Comparison of ENCODE assay signal across 8 mouse cellular contexts in genomic region chr9:62366478-62367458, GRCm38 (mm10). TPM values are rescaled to one million over a fixed set of nuclear protein-coding genes. Genes with fewer than 3 reads are reported as not detected.
DNase-seq lines count a peak whose midpoint lies in the region; ATAC-seq and TF ChIP-seq lines count a peak whose summit lies in the region.

No protein-coding gene starts in this region.

- TF ChIP-seq CTCF in layer of hippocampus, adult 2 months (conservative IDR thresholded peaks at IDR 0.05): no peak
- no peak for TF ChIP-seq CTCF in heart, postnatal 0 days (IDR thresholded peaks at IDR 0.05; ENCODE audit: low read depth)

- intact Hi-C loops in left cerebral cortex, postnatal 4 days (cut with DNase I): no loop called here

- H3K27me3 ChIP-seq in heart, postnatal 0 days (ENCODE audit: control insufficient read depth, insufficient read depth, low read length): no peaks in the 10 kb centered on the region
- no peaks in the 10 kb centered on the region for H3K27me3 ChIP-seq in midbrain, embryonic 16.5 days (ENCODE audit: control insufficient read depth, insufficient read depth, low read depth, low read length)

- H3K4me1 ChIP-seq in heart, postnatal 0 days (ENCODE audit: control insufficient read depth, insufficient read depth): peaks cover 79% of the 10 kb centered on the region
- H3K4me1 ChIP-seq in midbrain, embryonic 16.5 days (ENCODE audit: control insufficient read depth, insufficient read depth, low read length): peaks cover 60% of the 10 kb centered on the region

- peak overlapping the region; percentile 94 for H3K27ac ChIP-seq in layer of hippocampus, adult 2 months
- peak overlapping the region; percentile 83 for H3K27ac ChIP-seq in heart, postnatal 0 days (ENCODE audit: low read depth)
- peak overlapping the region; percentile 40 for H3K27ac ChIP-seq in midbrain, embryonic 16.5 days (ENCODE audit: low read length)

- WGBS in heart, postnatal 0 days: 42% methylated on average over 23 of the region's 23 CpGs
- WGBS in midbrain, embryonic 16.5 days: 48% methylated on average over 23 of the region's 23 CpGs

- peak overlapping the region; percentile 17 for H3K4me2 ChIP-seq in heart, postnatal 0 days (ENCODE audit: low read depth, low read length)
- no peak overlapping the region for H3K4me2 ChIP-seq in midbrain, embryonic 16.5 days (ENCODE audit: low read length)

- H3K36me3 ChIP-seq in heart, postnatal 0 days (replicated peaks; ENCODE audit: control insufficient read depth, insufficient read depth, low read length): no peaks in the 10 kb centered on the region
- H3K36me3 ChIP-seq in midbrain, embryonic 16.5 days (ENCODE audit: control insufficient read depth, insufficient read depth, low read length): no peaks in the 10 kb centered on the region

- no peak for DNase-seq in layer of hippocampus, adult 2 months (ENCODE audit: low spot score in 2 of 2)
- no peak for DNase-seq in layer of hippocampus, adult 8-10 months (ENCODE audit: low spot score in 2 of 2)
- DNase-seq in adrenal gland, postnatal 14 days: peak; percentile 73
- DNase-seq in heart, postnatal 0 days (ENCODE audit: low spot score): peak; percentile 55
- no peak for DNase-seq in left cerebral cortex, postnatal 4 days
- DNase-seq in layer of hippocampus, adult 18-20 months (ENCODE audit: low spot score in 2 of 2): no peak
- DNase-seq in thymus, adult 18-20 months: no peak

- peak; percentile 67 for ATAC-seq in heart, postnatal 0 days (ENCODE audit: insufficient read depth, low read depth)
- no peak for ATAC-seq in midbrain, embryonic 16.5 days

- TF ChIP-seq EP300 in heart, postnatal 0 days (IDR thresholded peaks at IDR 0.05; ENCODE audit: low read depth): no peak

- peak overlapping the region; percentile 32; the same call in 1 of the 2 replicates for H3K9ac ChIP-seq in heart, postnatal 0 days (replicated peaks; ENCODE audit: low read depth, low read length)
- no peak overlapping the region for H3K9ac ChIP-seq in midbrain, embryonic 16.5 days (ENCODE audit: low read depth, low read length)

- peak overlapping the region; percentile 6; the same call in 1 of the 2 replicates for H3K4me3 ChIP-seq in layer of hippocampus, adult 2 months
- H3K4me3 ChIP-seq in heart, postnatal 0 days (ENCODE audit: low read depth, low read length): no peak overlapping the region
- H3K4me3 ChIP-seq in midbrain, embryonic 16.5 days (ENCODE audit: low read depth, low read length): no peak overlapping the region

- no peaks in the 10 kb centered on the region for H3K9me3 ChIP-seq in heart, postnatal 0 days (replicated peaks; ENCODE audit: control insufficient read depth, low read length)
- H3K9me3 ChIP-seq in midbrain, embryonic 16.5 days (replicated peaks; ENCODE audit: control insufficient read depth, low read length, poor library complexity, severe bottlenecking): no peaks in the 10 kb centered on the region

RNA-seq across cellular contexts. Expression of gene Anp32a, which starts 25.7 kb away (rescaled TPM):
- total RNA-seq in layer of hippocampus, adult 2 months (2021): 100 to 1,000 TPM; 350 to 351 TPM
- 100 to 1,000 TPM; 303 to 406 (median 351) TPM for total RNA-seq in layer of hippocampus, adult 8-10 months (2022)
- 379 and 408 TPM in 2 replicates for total RNA-seq in adrenal gland, postnatal 14 days (2021)
- 20.8 and 28.8 TPM in 2 replicates for total RNA-seq in heart, postnatal 0 days (2014; rRNA removed; ENCODE audit: low replicate concordance)
- polyA plus RNA-seq in heart, postnatal 0 days (2015; fragmentation: Nextera tagmentation; extraction: Ambion mirVana): 127 and 132 TPM in 2 replicates
- polyA plus RNA-seq in midbrain, embryonic 16.5 days (2015; fragmentation: Nextera tagmentation; extraction: Ambion mirVana): 107 and 117 TPM in 2 replicates
- total RNA-seq in left cerebral cortex, postnatal 4 days (2021): 100 to 1,000 TPM; 231 to 251 TPM
- 100 to 1,000 TPM; 318 to 326 TPM for total RNA-seq in layer of hippocampus, adult 18-20 months (2021)

Comparison
In these comparisons a context has a peak if more than half of its experiments do, and no peak if none do; other contexts are left out.
1. DNase-seq: peak in adrenal gland, postnatal 14 days (single experiment) and heart, postnatal 0 days (single experiment); none in layer of hippocampus, adult 2 months (0 of 2), layer of hippocampus, adult 8-10 months (0 of 2), left cerebral cortex, postnatal 4 days (single experiment), layer of hippocampus, adult 18-20 months (0 of 2) and thymus, adult 18-20 months (0 of 2).
2. H3K27ac ChIP-seq: peak in every context shown above with its lines; median percentile 94 in layer of hippocampus, adult 2 months; 83 in heart, postnatal 0 days; 40 in midbrain, embryonic 16.5 days.